Mouse (Mus musculus) testis, adult 2 months (tissue): ENCODE measurements around the gene Arv1.

Experiments
- CTCF ChIP-seq: fragments of 200-500 bp; IDR thresholded peaks from 2 replicates; pipeline ENCODE4 v1.5.1; 2012; ENCODE audit warnings: low read depth, mild to moderate bottlenecking, inconsistent platforms, low read length, moderate library complexity; ENCODE audit not compliant: control insufficient read depth, insufficient read depth, insufficient replicate concordance
- POLR2A ChIP-seq: fragments of 200-500 bp; IDR thresholded peaks from 2 replicates; pipeline ENCODE4 v1.6.1; 2012; ENCODE audit warnings: low read depth, mild to moderate bottlenecking, inconsistent platforms, low read length, moderate library complexity; ENCODE audit not compliant: control insufficient read depth

- TF ChIP-seq CTCF (no peak), POLR2A (no peak)
These were observed 17.6 kb upstream of the Arv1 start for GRCm38 (mm10) chr8:124704376-124704775.
